Mouse (Mus musculus) cerebellum, adult 8-10 months (tissue): Measurements from ENCODE around the gene Krt10.

ENCODE experiments used
- DNase-seq: peaks from one replicate; pipeline ENCODE4 v3.0.0; 2022

Gene Krt10

GRCm38 (mm10) chr11:99369853-99370451 lies 19.2 kb downstream of the Krt10 start:
- no peak for DNase-seq

DNA sequence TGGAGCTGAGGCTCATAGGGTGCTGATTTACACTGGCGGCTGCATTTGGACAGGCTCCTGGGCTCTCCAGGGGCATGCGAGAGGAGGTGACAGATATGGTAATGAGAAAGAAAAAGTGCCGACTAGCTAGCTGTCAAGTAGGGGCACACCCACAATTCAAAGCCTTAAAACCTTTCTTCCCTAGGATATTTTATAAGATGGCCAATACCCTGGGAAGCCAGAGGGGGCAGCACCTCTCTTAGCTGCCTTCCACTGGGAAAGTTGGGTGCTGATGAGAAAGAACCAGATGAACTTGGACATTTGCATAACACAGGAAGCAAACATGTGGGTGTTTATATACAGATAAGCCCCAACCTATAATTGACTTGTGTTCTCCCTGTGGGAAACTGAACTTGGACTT lies 19.9 kb downstream of the Krt10 start:
- no peak for DNase-seq

DNA sequence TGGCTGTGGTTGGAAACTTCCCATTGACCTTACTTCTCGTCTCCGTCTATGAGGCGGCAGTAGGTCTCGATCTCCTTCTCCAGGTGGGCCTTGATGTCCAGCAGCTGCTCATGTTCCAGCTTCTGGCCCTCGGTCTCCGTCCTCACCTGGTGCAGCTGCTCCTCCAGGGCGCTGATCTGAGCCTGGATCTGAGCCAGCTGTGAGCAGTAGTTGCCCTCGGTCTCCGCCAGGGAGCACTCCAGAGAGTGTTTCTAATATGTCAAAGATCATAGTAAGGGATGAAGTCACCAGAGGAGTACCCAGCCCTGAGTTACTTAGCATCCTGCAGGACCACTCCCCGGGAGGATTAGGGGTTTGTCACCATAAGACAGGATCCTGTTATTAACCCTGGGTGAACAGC lies 22.4 kb downstream of the Krt10 start:
- DNase-seq = no peak

GRCm38 (mm10) chr11:99364412-99364811 lies 24.8 kb downstream of the Krt10 start:
- peak; percentile 19 for DNase-seq

- no peak for DNase-seq
Observed at GRCm38 (mm10) chr11:99361423-99361822, 27.7 kb downstream of the Krt10 start.

DNA sequence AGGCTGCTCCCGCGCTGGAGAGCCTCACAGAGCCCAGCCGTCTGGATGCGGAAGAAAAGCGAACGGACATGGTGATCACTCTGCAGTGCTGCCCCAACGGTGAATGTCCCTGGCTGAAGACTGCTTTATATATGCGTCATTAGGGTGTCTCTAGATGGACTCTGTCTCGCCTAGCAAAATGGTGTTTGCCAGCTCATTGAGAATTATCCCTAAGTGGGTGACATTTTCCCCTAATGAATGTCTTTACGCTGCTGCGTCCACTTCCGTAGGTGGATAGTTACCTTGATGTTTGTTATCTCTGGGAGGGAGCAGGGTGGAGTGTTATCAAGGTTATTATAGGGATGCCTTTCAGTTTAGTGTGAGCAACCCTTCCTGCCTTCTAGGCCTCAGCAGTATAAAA lies 38.2 kb downstream of the Krt10 start, which contains the start of gene Krt27:
Gene Krt27 (minus strand): TSS at position 101 of the 400 bp plus-strand sequence.
- DNase-seq = no peak

- DNase-seq = no peak
Observed at GRCm38 (mm10) chr11:99339299-99339847, 49.8 kb downstream of the Krt10 start.

GRCm38 (mm10) chr11:99337866-99338265 lies 51.3 kb downstream of the Krt10 start, which contains the start of gene Krt26:
Gene Krt26 (minus strand): TSS chr11:99337966.
- no peak for DNase-seq
